Comparison of ENCODE assay signal across 8 mouse cellular contexts in genomic region chr1:127676516-127677099, GRCm38 (mm10). TPM values are rescaled to one million over a fixed set of nuclear protein-coding genes. Genes with fewer than 3 reads are reported as not detected.
A peak's percentile ranks its signal among the peaks of the same experiment; 100 is the strongest.
DNase-seq lines count a peak whose midpoint lies in the region; ATAC-seq and TF ChIP-seq lines count a peak whose summit lies in the region.

No protein-coding gene starts in this region.

- no peak for TF ChIP-seq CTCF in spleen, adult 2 months (IDR thresholded peaks at IDR 0.05; ENCODE audit: extremely low read depth, insufficient read depth, insufficient read length, insufficient replicate concordance)

- no peak for ATAC-seq in CD4-positive, CD25-positive, alpha-beta regulatory T cell, adult 4 months
- no peak for ATAC-seq in liver, embryonic 15.5 days (ENCODE audit: insufficient read depth)

- no peak for TF ChIP-seq POLR2A in spleen, adult 2 months (IDR thresholded peaks at IDR 0.05; ENCODE audit: low read depth, low read length)

- H3K27me3 ChIP-seq in spleen, adult 2 months (ENCODE audit: control insufficient read depth, insufficient read depth, low read length) = no peaks in the 10 kb centered on the region; the same call in 1 of the 2 replicates
- H3K27me3 ChIP-seq in liver, embryonic 15.5 days = peaks cover 82% of the 10 kb centered on the region

- H3K9me3 ChIP-seq in liver, embryonic 15.5 days (replicated peaks) = no peaks in the 10 kb centered on the region

- no peak overlapping the region for H3K9ac ChIP-seq in liver, embryonic 15.5 days

- 10% methylated on average over 25 of the region's 25 CpGs for WGBS in spleen, adult 2 months
- 11% methylated on average over 25 of the region's 25 CpGs for WGBS in liver, embryonic 15.5 days (ENCODE audit: insufficient replicate concordance)

- DNase-seq in CD4-positive, CD25-positive, alpha-beta regulatory T cell, adult 2 months (ENCODE audit: low read depth, low spot score) = peak; percentile 2
- no peak for DNase-seq in spleen, adult 2 months (ENCODE audit: low read depth in 1 of 2, low spot score in 2 of 2)
- no peak for DNase-seq in spleen, postnatal 14 days (ENCODE audit: low spot score in 2 of 2)
- DNase-seq in urinary bladder, adult 18-20 months (ENCODE audit: low spot score in 2 of 2) = no peak
- DNase-seq in kidney, postnatal 36 days = no peak
- DNase-seq in Muller cell, postnatal 12 days (ENCODE audit: inconsistent ontology term) = no peak

- H3K4me1 ChIP-seq in spleen, adult 2 months (ENCODE audit: control insufficient read depth, insufficient read depth, insufficient read length) = peaks cover 14% of the 10 kb centered on the region
- H3K4me1 ChIP-seq in liver, embryonic 15.5 days (replicated peaks) = peaks cover 12% of the 10 kb centered on the region

- H3K36me3 ChIP-seq in spleen, adult 2 months (ENCODE audit: control insufficient read depth, insufficient read depth, low read length) = peaks cover 4% of the 10 kb centered on the region; the same call in 1 of the 2 replicates
- H3K36me3 ChIP-seq in liver, embryonic 15.5 days (replicated peaks) = no peaks in the 10 kb centered on the region

- peak overlapping the region; percentile 74 for H3K4me2 ChIP-seq in liver, embryonic 15.5 days

- H3K27ac ChIP-seq in spleen, adult 2 months (ENCODE audit: insufficient read depth, low read length) = no peak overlapping the region
- no peak overlapping the region for H3K27ac ChIP-seq in liver, embryonic 15.5 days (replicated peaks)

- peak overlapping the region; percentile 66 for H3K4me3 ChIP-seq in spleen, adult 2 months (ENCODE audit: extremely low read depth, insufficient read depth, insufficient read length)
- peak overlapping the region; percentile 48 for H3K4me3 ChIP-seq in liver, embryonic 15.5 days (replicated peaks)

RNA-seq across cellular contexts. Expression of gene Tmem163, which starts 2.7 kb away (rescaled TPM):
- under 1 TPM in 1 of 2 experiments, not detected in 1; 0.12 TPM for polyA plus RNA-seq in CD4-positive, CD25-positive, alpha-beta regulatory T cell, adult 4 months (2017; shearing (Covaris generic))
- 10.6 and 17.5 TPM in 2 replicates for polyA plus RNA-seq in spleen, adult 2 months (2012; rRNA removed)
- 0.21 and 0.26 TPM in 2 replicates for polyA plus RNA-seq in liver, embryonic 15.5 days (2015; fragmentation: Nextera tagmentation; extraction: Ambion mirVana)

RNA-seq across cellular contexts. Expression of gene Acmsd, which starts 52.6 kb away (rescaled TPM):
- polyA plus RNA-seq in CD4-positive, CD25-positive, alpha-beta regulatory T cell, adult 4 months (2017; shearing (Covaris generic)) = under 1 TPM in 1 of 2 experiments, not detected in 1; 0.34 TPM
- 0.26 and 0.43 TPM in 2 replicates for polyA plus RNA-seq in spleen, adult 2 months (2012; rRNA removed)
- 5.7 and 7.5 TPM in 2 replicates for polyA plus RNA-seq in liver, embryonic 15.5 days (2015; fragmentation: Nextera tagmentation; extraction: Ambion mirVana)
